Mouse (Mus musculus) brain, embryonic 18.5 days (tissue): ENCODE data around the gene Dkk3.

Source experiments
- DNase-seq: peaks from one replicate; pipeline ENCODE4 v3.0.0-alpha.2; 2012; ENCODE audit warnings: low read depth, low spot score

The Dkk3 gene

GRCm38 (mm10) chr7:112074868-112075267 is 84.0 kb downstream of the Dkk3 start:
- no peak for DNase-seq
